Mouse (Mus musculus): ENCODE data around the gene Rnf220. TPM values are rescaled to one million over a fixed set of nuclear protein-coding genes. Genes with fewer than 3 reads are reported as not detected.
A peak's percentile ranks its signal among the peaks of the same experiment; 100 is the strongest.

Gene Rnf220
- polyA plus RNA-seq, 1 experiment from 2014 or later, result 137 TPM

DNA sequence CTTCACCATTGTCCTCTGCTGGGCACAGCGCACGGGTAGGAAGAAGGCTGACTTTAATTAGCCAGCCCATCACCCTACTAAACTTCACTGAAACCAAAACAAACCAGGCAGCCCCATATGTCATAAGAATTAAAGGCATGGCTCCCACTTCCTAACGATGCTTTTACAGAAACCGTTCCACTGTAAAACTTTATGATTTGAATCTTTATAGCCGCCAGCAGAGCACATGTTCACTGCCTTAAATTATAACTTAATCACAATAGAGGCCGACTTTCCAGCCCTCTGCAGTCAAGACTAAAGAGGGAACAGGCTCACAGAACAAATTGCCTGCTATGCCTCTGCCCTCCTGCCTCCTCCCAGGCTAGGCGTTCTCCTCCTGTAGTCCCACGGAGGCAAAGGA is 62.5 kb downstream of the Rnf220 start:
- H3K27ac ChIP-seq (ENCODE audit: low read length), result no peak overlapping the region
- ATAC-seq, result no peak
- no peaks in the 10 kb centered on the region for H3K4me1 ChIP-seq (ENCODE audit: control insufficient read depth, insufficient read depth, low read length)
- no peaks in the 10 kb centered on the region for H3K9me3 ChIP-seq (replicated peaks; ENCODE audit: control insufficient read depth, low read length, poor library complexity, severe bottlenecking)
- H3K27me3 ChIP-seq (ENCODE audit: control insufficient read depth, insufficient read depth, low read depth, low read length), result peaks cover 8% of the 10 kb centered on the region
- H3K9ac ChIP-seq (ENCODE audit: low read depth, low read length), result no peak overlapping the region
- no peaks in the 10 kb centered on the region for H3K36me3 ChIP-seq (ENCODE audit: control insufficient read depth, insufficient read depth, low read length)
- H3K4me3 ChIP-seq (ENCODE audit: low read depth, low read length), result no peak overlapping the region
- 74% methylated on average over 8 of the region's 8 CpGs for WGBS
- no peak overlapping the region for H3K4me2 ChIP-seq (ENCODE audit: low read length)

DNA sequence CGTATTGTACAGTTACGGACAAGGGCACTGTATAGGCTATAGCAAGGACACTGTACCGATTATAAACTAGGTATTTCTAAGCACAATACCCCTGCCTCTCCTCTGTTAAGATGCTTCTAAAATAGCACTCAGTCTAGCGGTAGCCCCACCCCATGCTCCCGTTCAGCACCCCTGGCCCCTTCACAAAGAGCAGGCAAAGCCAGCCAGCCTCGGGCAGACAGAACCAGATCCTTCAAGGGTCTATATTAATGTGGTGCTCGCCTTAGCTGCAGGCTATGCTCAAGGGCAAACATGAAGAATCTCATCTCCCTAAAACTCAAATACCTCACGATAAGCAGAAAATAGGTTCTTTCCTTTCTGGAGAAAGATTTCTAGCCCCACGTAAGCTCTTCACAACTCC is 67.2 kb downstream of the Rnf220 start:
- Histone ChIP-seq H3K9ac (ENCODE audit: low read depth, low read length) (no peak overlapping the region), H3K9me3 (replicated peaks; ENCODE audit: control insufficient read depth, low read length, poor library complexity, severe bottlenecking) (no peaks in the 10 kb centered on the region), H3K4me2 (ENCODE audit: low read length) (no peak overlapping the region), H3K27me3 (ENCODE audit: control insufficient read depth, insufficient read depth, low read depth, low read length) (peaks cover 6% of the 10 kb centered on the region), H3K27ac (ENCODE audit: low read length) (no peak overlapping the region), H3K4me3 (ENCODE audit: low read depth, low read length) (no peak overlapping the region), H3K4me1 (ENCODE audit: control insufficient read depth, insufficient read depth, low read length) (no peaks in the 10 kb centered on the region; the same call in 1 of the 2 replicates), H3K36me3 (ENCODE audit: control insufficient read depth, insufficient read depth, low read length) (no peaks in the 10 kb centered on the region)
- 69% methylated on average over 9 of the region's 9 CpGs for WGBS
- ATAC-seq, result 0 out of 2 replicates have a peak, but pooled peaks have one; percentile 51

DNA sequence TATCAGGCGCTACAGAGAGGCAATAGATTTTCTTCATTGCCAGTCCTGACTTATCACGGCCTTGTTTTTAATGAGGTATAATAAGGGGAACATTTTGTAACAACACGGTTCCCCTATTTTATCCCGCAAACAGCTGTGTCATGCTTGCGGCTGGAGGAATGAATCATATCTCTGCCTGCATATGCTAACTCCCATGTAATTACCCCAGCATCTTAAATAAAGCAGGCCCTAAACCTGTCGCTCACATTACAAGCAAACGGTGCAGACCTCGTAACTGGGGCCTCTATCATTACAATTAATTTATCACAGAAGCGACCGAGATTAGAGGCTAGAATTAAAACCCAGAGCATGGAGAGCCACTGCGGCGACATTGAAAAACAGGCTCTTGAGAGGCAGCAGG is 69.3 kb downstream of the Rnf220 start:
- H3K9me3 ChIP-seq (replicated peaks; ENCODE audit: control insufficient read depth, low read length, poor library complexity, severe bottlenecking), result no peaks in the 10 kb centered on the region
- H3K36me3 ChIP-seq (ENCODE audit: control insufficient read depth, insufficient read depth, low read length), result no peaks in the 10 kb centered on the region
- no peak overlapping the region for H3K9ac ChIP-seq (ENCODE audit: low read depth, low read length)
- H3K4me1 ChIP-seq (ENCODE audit: control insufficient read depth, insufficient read depth, low read length), result no peaks in the 10 kb centered on the region; the same call in 1 of the 2 replicates
- no peak overlapping the region for H3K4me3 ChIP-seq (ENCODE audit: low read depth, low read length)
- H3K4me2 ChIP-seq (ENCODE audit: low read length), result no peak overlapping the region
- H3K27ac ChIP-seq (ENCODE audit: low read length), result peak overlapping the region; percentile 5; the same call in 1 of the 2 replicates
- H3K27me3 ChIP-seq (ENCODE audit: control insufficient read depth, insufficient read depth, low read depth, low read length), result no peaks in the 10 kb centered on the region; the same call in none of the 2 replicates
- WGBS, result 45% methylated on average over 12 of the region's 12 CpGs
- ATAC-seq, result no peak

DNA sequence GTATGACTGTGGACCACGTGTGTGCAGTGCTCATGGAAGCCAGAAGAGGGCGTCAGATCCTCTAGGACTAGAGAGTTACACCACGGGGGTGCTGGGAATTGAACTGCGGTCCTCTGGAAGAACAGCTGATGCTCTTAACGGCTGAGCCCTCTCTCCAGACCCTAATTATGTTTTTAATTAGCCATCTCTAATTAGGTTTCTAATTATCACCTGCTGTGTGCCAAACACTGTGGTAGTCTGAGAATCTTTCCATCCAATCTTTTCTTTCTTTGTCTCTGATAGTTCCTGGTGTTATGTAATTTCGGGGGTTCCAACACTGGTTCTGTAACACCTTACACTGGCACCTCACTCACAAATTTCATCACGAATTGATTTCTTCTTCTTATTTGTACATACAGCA is 75.8 kb downstream of the Rnf220 start:
- no peaks in the 10 kb centered on the region for H3K9me3 ChIP-seq (replicated peaks; ENCODE audit: control insufficient read depth, low read length, poor library complexity, severe bottlenecking)
- H3K27me3 ChIP-seq (ENCODE audit: control insufficient read depth, insufficient read depth, low read depth, low read length), result peaks cover 25% of the 10 kb centered on the region
- ATAC-seq, result no peak
- 88% methylated on average over 7 of the region's 7 CpGs for WGBS
- no peak overlapping the region for H3K4me3 ChIP-seq (ENCODE audit: low read depth, low read length)
- H3K9ac ChIP-seq (ENCODE audit: low read depth, low read length), result no peak overlapping the region
- no peaks in the 10 kb centered on the region for H3K36me3 ChIP-seq (ENCODE audit: control insufficient read depth, insufficient read depth, low read length)
- H3K4me1 ChIP-seq (ENCODE audit: control insufficient read depth, insufficient read depth, low read length), result no peaks in the 10 kb centered on the region
- no peak overlapping the region for H3K4me2 ChIP-seq (ENCODE audit: low read length)
- H3K27ac ChIP-seq (ENCODE audit: low read length), result no peak overlapping the region

DNA sequence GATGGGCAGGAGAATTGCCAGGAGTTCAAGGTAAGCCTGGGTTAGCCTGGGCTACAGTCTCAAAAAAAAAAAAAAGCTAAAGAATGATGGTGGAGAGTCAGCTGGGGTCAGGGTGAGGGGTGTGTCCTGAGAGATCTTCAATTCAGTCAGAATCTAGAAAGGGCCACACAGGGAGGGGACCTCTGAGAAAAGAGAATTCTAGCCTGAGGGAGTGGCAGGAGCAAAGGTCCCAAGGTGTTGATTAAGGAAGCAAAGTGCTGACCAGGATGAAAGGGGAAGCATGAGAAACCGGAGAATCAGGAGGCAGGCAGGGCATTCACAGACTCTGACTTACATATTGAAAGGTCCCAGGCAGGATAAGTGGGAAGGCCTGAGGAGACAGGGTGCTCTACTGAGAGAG is 80.0 kb downstream of the Rnf220 start:
- Histone ChIP-seq H3K4me3 (ENCODE audit: low read depth, low read length) (no peak overlapping the region), H3K9me3 (replicated peaks; ENCODE audit: control insufficient read depth, low read length, poor library complexity, severe bottlenecking) (no peaks in the 10 kb centered on the region), H3K27me3 (ENCODE audit: control insufficient read depth, insufficient read depth, low read depth, low read length) (peaks cover 31% of the 10 kb centered on the region), H3K27ac (ENCODE audit: low read length) (no peak overlapping the region), H3K4me2 (ENCODE audit: low read length) (no peak overlapping the region), H3K36me3 (ENCODE audit: control insufficient read depth, insufficient read depth, low read length) (no peaks in the 10 kb centered on the region), H3K9ac (ENCODE audit: low read depth, low read length) (no peak overlapping the region), H3K4me1 (ENCODE audit: control insufficient read depth, insufficient read depth, low read length) (peaks cover 3% of the 10 kb centered on the region; the same call in 1 of the 2 replicates)
- no peak for ATAC-seq
- WGBS, result 88% methylated on average over 1 of the region's 1 CpGs

DNA sequence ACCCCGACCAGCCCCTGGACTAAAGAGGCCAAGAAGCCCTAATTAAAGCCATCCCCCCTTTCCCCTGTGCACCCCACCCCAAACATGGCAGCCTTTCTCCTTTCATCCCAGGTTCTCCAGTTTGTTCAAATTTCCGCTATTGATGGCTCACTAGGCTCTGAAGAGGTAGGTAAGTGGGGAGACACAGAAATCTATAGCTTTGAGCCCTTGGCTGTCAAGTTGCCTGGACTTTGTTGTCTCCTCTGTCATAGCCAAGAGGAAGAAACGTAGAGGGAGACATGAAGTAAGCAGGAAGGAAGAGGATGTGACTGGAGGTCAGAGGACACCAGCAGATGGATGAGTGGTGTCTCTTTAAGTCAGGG is 86.8 kb downstream of the Rnf220 start:
- peaks cover 14% of the 10 kb centered on the region; the same call in 1 of the 2 replicates for H3K4me1 ChIP-seq (ENCODE audit: control insufficient read depth, insufficient read depth, low read length)
- H3K27me3 ChIP-seq (ENCODE audit: control insufficient read depth, insufficient read depth, low read depth, low read length), result peaks cover 15% of the 10 kb centered on the region
- 9% methylated on average over 3 of the region's 3 CpGs for WGBS
- H3K4me3 ChIP-seq (ENCODE audit: low read depth, low read length), result no peak overlapping the region
- H3K9ac ChIP-seq (ENCODE audit: low read depth, low read length), result no peak overlapping the region
- no peak for ATAC-seq
- no peak overlapping the region for H3K27ac ChIP-seq (ENCODE audit: low read length)
- no peaks in the 10 kb centered on the region for H3K9me3 ChIP-seq (replicated peaks; ENCODE audit: control insufficient read depth, low read length, poor library complexity, severe bottlenecking)
- no peaks in the 10 kb centered on the region for H3K36me3 ChIP-seq (ENCODE audit: control insufficient read depth, insufficient read depth, low read length)
- H3K4me2 ChIP-seq (ENCODE audit: low read length), result no peak overlapping the region

DNA sequence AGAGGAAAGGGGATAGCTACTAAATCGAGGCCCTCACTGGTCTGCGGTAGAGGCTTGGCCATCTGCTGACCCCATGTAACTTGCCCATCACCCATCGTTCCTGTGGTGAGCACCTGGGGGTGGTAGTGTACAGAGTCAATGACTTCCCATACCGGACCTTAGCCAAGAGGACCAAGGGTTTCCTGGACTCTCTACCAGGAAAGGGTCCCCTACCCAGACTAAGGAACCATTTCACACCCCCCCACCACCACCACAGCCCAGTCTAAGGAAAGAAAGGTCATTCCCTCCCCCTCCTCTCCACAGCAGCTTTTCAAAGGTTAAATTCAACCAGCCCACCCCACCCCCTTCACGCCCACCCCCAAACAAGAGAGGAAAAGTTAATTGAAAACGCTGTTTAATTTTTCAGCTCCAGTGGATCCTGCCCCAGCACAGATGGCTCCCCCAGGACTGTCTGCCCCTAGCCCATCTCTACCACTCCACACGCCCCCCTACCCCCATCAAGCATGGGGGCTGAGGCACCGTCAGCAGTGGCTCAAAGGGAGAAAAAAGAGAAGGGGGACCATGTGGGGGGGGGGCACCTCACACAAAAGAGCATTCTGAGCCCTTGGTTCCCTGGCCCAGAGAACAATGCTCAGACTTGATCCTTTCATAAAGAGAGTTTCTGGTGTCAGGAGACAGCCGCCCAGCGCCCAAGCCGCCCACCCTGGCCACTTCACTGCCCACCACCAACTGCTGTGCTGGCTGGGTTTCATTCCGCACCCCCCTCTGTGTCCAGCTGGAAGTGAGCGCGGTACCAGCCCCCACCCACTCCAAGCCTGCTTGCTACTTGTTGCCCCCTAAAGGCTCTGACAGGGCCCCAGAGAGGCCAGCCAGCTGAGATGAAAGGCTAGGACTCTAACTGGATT is 87.5 kb downstream of the Rnf220 start:
- no peak overlapping the region for H3K9ac ChIP-seq (ENCODE audit: low read depth, low read length)
- no peak overlapping the region for H3K27ac ChIP-seq (ENCODE audit: low read length)
- H3K4me1 ChIP-seq (ENCODE audit: control insufficient read depth, insufficient read depth, low read length), result peaks cover 14% of the 10 kb centered on the region; the same call in 1 of the 2 replicates
- H3K9me3 ChIP-seq (replicated peaks; ENCODE audit: control insufficient read depth, low read length, poor library complexity, severe bottlenecking), result no peaks in the 10 kb centered on the region
- peak; percentile 36; the same call in 1 of the 2 replicates for ATAC-seq
- no peaks in the 10 kb centered on the region for H3K36me3 ChIP-seq (ENCODE audit: control insufficient read depth, insufficient read depth, low read length)
- H3K27me3 ChIP-seq (ENCODE audit: control insufficient read depth, insufficient read depth, low read depth, low read length), result peaks cover 18% of the 10 kb centered on the region
- WGBS, result 26% methylated on average over 14 of the region's 14 CpGs
- H3K4me2 ChIP-seq (ENCODE audit: low read length), result no peak overlapping the region
- H3K4me3 ChIP-seq (ENCODE audit: low read depth, low read length), result no peak overlapping the region

DNA sequence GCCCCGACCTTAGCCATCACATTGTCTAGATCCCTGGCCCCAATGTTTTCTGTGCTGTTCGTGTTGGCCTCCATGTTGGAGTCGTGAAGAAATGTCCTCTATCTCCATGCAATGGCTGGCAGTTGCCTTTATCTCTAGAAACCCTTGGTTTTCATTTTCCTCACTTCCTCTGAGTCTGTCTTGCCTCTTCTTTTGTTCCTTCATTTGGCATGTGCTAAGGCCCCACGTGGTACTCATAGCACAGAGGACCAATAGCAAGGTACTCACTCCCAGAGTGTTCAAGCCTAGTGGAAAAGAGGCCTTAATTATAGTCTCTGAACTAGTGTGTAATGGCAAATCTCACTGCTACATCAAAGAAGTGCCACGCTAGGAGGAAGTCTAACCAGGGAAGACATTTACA is 88.9 kb downstream of the Rnf220 start:
- no peaks in the 10 kb centered on the region for H3K9me3 ChIP-seq (replicated peaks; ENCODE audit: control insufficient read depth, low read length, poor library complexity, severe bottlenecking)

DNA sequence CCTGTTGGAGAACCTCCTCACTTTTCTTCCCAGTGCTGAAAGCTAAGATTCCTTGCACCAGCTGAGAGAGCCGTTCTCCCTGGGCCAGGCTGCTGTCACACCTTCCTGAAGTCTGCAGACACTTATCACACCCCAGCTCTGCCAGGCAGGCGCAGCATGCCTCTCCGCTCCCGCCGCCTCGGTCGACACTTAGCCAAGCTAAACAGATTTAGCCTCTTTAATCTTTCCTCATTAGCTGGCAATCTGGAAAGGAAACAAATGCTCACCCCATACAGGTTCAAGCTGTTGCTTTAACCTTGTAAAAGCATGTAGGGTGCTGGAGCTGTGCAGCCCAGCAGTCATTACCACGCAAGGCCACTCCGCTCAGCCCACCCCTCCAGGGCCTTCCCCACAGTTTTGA is 90.9 kb downstream of the Rnf220 start:
- no peak for ATAC-seq
- 36% methylated on average over 9 of the region's 9 CpGs for WGBS

More for the DNA sequence above, 88.9 kb downstream of the Rnf220 start:
- H3K4me3 ChIP-seq (ENCODE audit: low read depth, low read length), result no peak overlapping the region
- peaks cover 18% of the 10 kb centered on the region for H3K27me3 ChIP-seq (ENCODE audit: control insufficient read depth, insufficient read depth, low read depth, low read length)
- H3K9ac ChIP-seq (ENCODE audit: low read depth, low read length), result no peak overlapping the region
- H3K36me3 ChIP-seq (ENCODE audit: control insufficient read depth, insufficient read depth, low read length), result no peaks in the 10 kb centered on the region
- no peak for ATAC-seq
- WGBS, result 72% methylated on average over 5 of the region's 5 CpGs
- peaks cover 14% of the 10 kb centered on the region; the same call in 1 of the 2 replicates for H3K4me1 ChIP-seq (ENCODE audit: control insufficient read depth, insufficient read depth, low read length)
- no peak overlapping the region for H3K4me2 ChIP-seq (ENCODE audit: low read length)
- no peak overlapping the region for H3K27ac ChIP-seq (ENCODE audit: low read length)

More for the DNA sequence above, 90.9 kb downstream of the Rnf220 start:
- Histone ChIP-seq H3K9ac (ENCODE audit: low read depth, low read length) (no peak overlapping the region), H3K27me3 (ENCODE audit: control insufficient read depth, insufficient read depth, low read depth, low read length) (peaks cover 20% of the 10 kb centered on the region), H3K9me3 (replicated peaks; ENCODE audit: control insufficient read depth, low read length, poor library complexity, severe bottlenecking) (no peaks in the 10 kb centered on the region), H3K27ac (ENCODE audit: low read length) (no peak overlapping the region; the same call in 1 of the 2 replicates), H3K4me3 (ENCODE audit: low read depth, low read length) (no peak overlapping the region), H3K4me1 (ENCODE audit: control insufficient read depth, insufficient read depth, low read length) (peaks cover 7% of the 10 kb centered on the region; the same call in 1 of the 2 replicates), H3K36me3 (ENCODE audit: control insufficient read depth, insufficient read depth, low read length) (no peaks in the 10 kb centered on the region), H3K4me2 (ENCODE audit: low read length) (no peak overlapping the region)
